21 mouse cellular contexts compared by ENCODE assay signal in genomic region chr9:50594794-50595417, GRCm38 (mm10). TPM values are rescaled to one million over a fixed set of nuclear protein-coding genes. Genes with fewer than 3 reads are reported as not detected.
DNase-seq lines count a peak whose midpoint lies in the region; ATAC-seq and TF ChIP-seq lines count a peak whose summit lies in the region.
"Had no signal": no experiment of that assay in that cellular context is flagged by ENCODE, and none has a peak within 500 bp of the region (broad histone marks: within the 10 kb centered on the region; RNA-seq: fewer than 3 reads in every experiment).

No protein-coding gene starts in this region.

- no peak for TF ChIP-seq EP300 in liver, embryonic 14.5 days (IDR thresholded peaks at IDR 0.05; ENCODE audit: low read depth)

- no peak overlapping the region for H3K27ac ChIP-seq in kidney, embryonic 14.5 days (ENCODE audit: low read depth, low read length)
- H3K27ac ChIP-seq in liver, embryonic 14.5 days: no peak overlapping the region; the same call in 1 of the 2 replicates
- no peak overlapping the region for H3K27ac ChIP-seq in hindbrain, embryonic 16.5 days (ENCODE audit: low read depth, low read length)
- H3K27ac ChIP-seq: embryonic facial prominence, embryonic 10.5 days; heart, embryonic 13.5 days; hindbrain, embryonic 10.5 days; neural tube, embryonic 12.5 days had no signal

- no peak for ATAC-seq in kidney, embryonic 14.5 days (ENCODE audit: low FRiP score, low TSS enrichment)
- ATAC-seq in liver, embryonic 14.5 days (ENCODE audit: insufficient read depth): peak; percentile 68
- ATAC-seq in hindbrain, embryonic 16.5 days: no peak
- ATAC-seq: activated CD4-positive, CD25-positive, alpha-beta regulatory T cell, adult 4 months; inflammation-experienced regulatory T-cells, adult 6 months; midbrain, embryonic 16.5 days had no signal

- H3K4me3 ChIP-seq in kidney, embryonic 14.5 days (ENCODE audit: low read length): no peak overlapping the region
- no peak overlapping the region for H3K4me3 ChIP-seq in liver, embryonic 14.5 days (ENCODE audit: insufficient read depth in 1 of 2, low read depth in 2 of 2, low read length in 2 of 2)
- no peak overlapping the region for H3K4me3 ChIP-seq in hindbrain, embryonic 16.5 days (ENCODE audit: low read length)
- H3K4me3 ChIP-seq: embryonic facial prominence, embryonic 10.5 days; erythroblast, embryonic 14.5 days; heart, embryonic 13.5 days; hindbrain, embryonic 10.5 days; neural tube, embryonic 12.5 days had no signal

- peaks cover 48% of the 10 kb centered on the region for H3K36me3 ChIP-seq in kidney, embryonic 14.5 days (ENCODE audit: control insufficient read depth, insufficient read depth, low read length)
- peaks cover 39% of the 10 kb centered on the region for H3K36me3 ChIP-seq in liver, embryonic 14.5 days (replicated peaks; ENCODE audit: control insufficient read depth, insufficient read depth, low read depth)
- peaks cover 27% of the 10 kb centered on the region for H3K36me3 ChIP-seq in hindbrain, embryonic 16.5 days (ENCODE audit: control insufficient read depth, insufficient read depth, low read length)

- H3K4me1 ChIP-seq in kidney, embryonic 14.5 days (ENCODE audit: control insufficient read depth, insufficient read depth, low read length): no peaks in the 10 kb centered on the region
- peaks cover 0 to 6% of the 10 kb centered on the region in 2 experiments; a peak in 2 of 4 replicates for H3K4me1 ChIP-seq in liver, embryonic 14.5 days (replicated peaks; ENCODE audit: control insufficient read depth in 2 of 2, insufficient read depth in 2 of 2, low read length in 1 of 2)
- H3K4me1 ChIP-seq in hindbrain, embryonic 16.5 days (ENCODE audit: control insufficient read depth, insufficient read depth, low read depth, low read length): no peaks in the 10 kb centered on the region
- H3K4me1 ChIP-seq: embryonic facial prominence, embryonic 10.5 days; heart, embryonic 13.5 days; hindbrain, embryonic 10.5 days; neural tube, embryonic 12.5 days had no signal

- no peak overlapping the region for H3K4me2 ChIP-seq in kidney, embryonic 14.5 days (replicated peaks; ENCODE audit: low read depth, low read length)
- H3K4me2 ChIP-seq in liver, embryonic 14.5 days (ENCODE audit: low read depth): no peak overlapping the region
- H3K4me2 ChIP-seq in hindbrain, embryonic 16.5 days (ENCODE audit: low read length): no peak overlapping the region
- H3K4me2 ChIP-seq: heart, embryonic 13.5 days; lung, embryonic 14.5 days; neural tube, embryonic 12.5 days had no signal

- H3K9me3 ChIP-seq in kidney, embryonic 14.5 days (ENCODE audit: control insufficient read depth, low read length): no peaks in the 10 kb centered on the region
- H3K9me3 ChIP-seq in liver, embryonic 14.5 days (ENCODE audit: control insufficient read depth, low read length): no peaks in the 10 kb centered on the region
- no peaks in the 10 kb centered on the region for H3K9me3 ChIP-seq in hindbrain, embryonic 16.5 days (ENCODE audit: control insufficient read depth, low read length)
- H3K9me3 ChIP-seq: embryonic facial prominence, embryonic 10.5 days; heart, embryonic 13.5 days; hindbrain, embryonic 10.5 days; neural tube, embryonic 12.5 days had no signal

- H3K27me3 ChIP-seq in kidney, embryonic 14.5 days (ENCODE audit: control insufficient read depth, insufficient read depth, low read length): no peaks in the 10 kb centered on the region
- H3K27me3 ChIP-seq in liver, embryonic 14.5 days (ENCODE audit: control insufficient read depth, insufficient read depth, low read length): no peaks in the 10 kb centered on the region
- H3K27me3 ChIP-seq in hindbrain, embryonic 16.5 days (replicated peaks; ENCODE audit: control insufficient read depth, insufficient read depth, low read length): no peaks in the 10 kb centered on the region
- H3K27me3 ChIP-seq: heart, embryonic 13.5 days; neural tube, embryonic 12.5 days had no signal

- WGBS in kidney, embryonic 14.5 days: 79% methylated on average over 12 of the region's 12 CpGs
- WGBS in liver, embryonic 14.5 days (ENCODE audit: insufficient replicate concordance): 63% methylated on average over 12 of the region's 12 CpGs
- 73% methylated on average over 12 of the region's 12 CpGs for WGBS in hindbrain, embryonic 16.5 days

- TF ChIP-seq CTCF in liver, embryonic 14.5 days (IDR thresholded peaks at IDR 0.05; ENCODE audit: low read depth): no peak

- peak; percentile 60 for DNase-seq in kidney, adult 11 months
- peak; percentile 23 for DNase-seq in kidney, postnatal 10 days
- DNase-seq in liver, embryonic 14.5 days (ENCODE audit: low read depth in 3 of 3, low spot score in 3 of 3): no peak
- DNase-seq in yolk sac, embryonic 10.5 days (ENCODE audit: low spot score): peak; percentile 70
- DNase-seq in heart, adult 9 months (ENCODE audit: low spot score in 2 of 2): no peak
- no peak for DNase-seq in natural killer cell, adult 2 months (ENCODE audit: low spot score in 2 of 2)
- DNase-seq: cerebellum, postnatal 14 days; gastrocnemius, postnatal 36 days; layer of hippocampus, postnatal 36 days; lung, embryonic 14.5 days had no signal

- H3K9ac ChIP-seq in kidney, embryonic 14.5 days (ENCODE audit: low read depth, low read length): no peak overlapping the region
- no peak overlapping the region for H3K9ac ChIP-seq in liver, embryonic 14.5 days (replicated peaks)
- H3K9ac ChIP-seq in hindbrain, embryonic 16.5 days (ENCODE audit: low read depth, low read length): no peak overlapping the region
- H3K9ac ChIP-seq: heart, embryonic 13.5 days; lung, embryonic 14.5 days; neural tube, embryonic 12.5 days had no signal

RNA-seq across cellular contexts. Expression of gene Sdhd, which starts 8.7 kb away (rescaled TPM):
- polyA plus RNA-seq in kidney, embryonic 14.5 days (2014; fragmentation: Nextera tagmentation; extraction: Ambion mirVana): 365 and 387 TPM in 2 replicates
- polyA plus RNA-seq in liver, embryonic 14.5 days (2012; rRNA removed): 167 and 179 TPM in 2 replicates
- 322 and 337 TPM in 2 replicates for polyA plus RNA-seq in liver, embryonic 14.5 days (2014; fragmentation: Nextera tagmentation; extraction: Ambion mirVana)
- 283 and 319 TPM in 2 replicates for polyA plus RNA-seq in hindbrain, embryonic 16.5 days (2015; fragmentation: Nextera tagmentation; extraction: Ambion mirVana)

RNA-seq across cellular contexts. Expression of gene Timm8b, which starts 8.8 kb away (rescaled TPM):
- 301 and 415 TPM in 2 replicates for polyA plus RNA-seq in kidney, embryonic 14.5 days (2014; fragmentation: Nextera tagmentation; extraction: Ambion mirVana)
- polyA plus RNA-seq in liver, embryonic 14.5 days (2012; rRNA removed): 111 and 153 TPM in 2 replicates
- polyA plus RNA-seq in liver, embryonic 14.5 days (2014; fragmentation: Nextera tagmentation; extraction: Ambion mirVana): 248 and 263 TPM in 2 replicates
- 311 and 364 TPM in 2 replicates for polyA plus RNA-seq in hindbrain, embryonic 16.5 days (2015; fragmentation: Nextera tagmentation; extraction: Ambion mirVana)

RNA-seq across cellular contexts. Expression of gene Pih1d2, which starts 22.2 kb away (rescaled TPM):
- 6.1 and 8.1 TPM in 2 replicates for polyA plus RNA-seq in kidney, embryonic 14.5 days (2014; fragmentation: Nextera tagmentation; extraction: Ambion mirVana)
- polyA plus RNA-seq in liver, embryonic 14.5 days (2012; rRNA removed): 0.18 and 0.78 TPM in 2 replicates
- polyA plus RNA-seq in liver, embryonic 14.5 days (2014; fragmentation: Nextera tagmentation; extraction: Ambion mirVana): 0.56 and 1.4 TPM in 2 replicates
- polyA plus RNA-seq in hindbrain, embryonic 16.5 days (2015; fragmentation: Nextera tagmentation; extraction: Ambion mirVana): 5.2 and 7.1 TPM in 2 replicates

RNA-seq across cellular contexts. Expression of gene Nkapd1, which starts 22.4 kb away (rescaled TPM):
- polyA plus RNA-seq in kidney, embryonic 14.5 days (2014; fragmentation: Nextera tagmentation; extraction: Ambion mirVana): 28.4 and 28.5 TPM in 2 replicates
- polyA plus RNA-seq in liver, embryonic 14.5 days (2012; rRNA removed): 2.9 and 4.7 TPM in 2 replicates
- 7.0 and 7.3 TPM in 2 replicates for polyA plus RNA-seq in liver, embryonic 14.5 days (2014; fragmentation: Nextera tagmentation; extraction: Ambion mirVana)
- polyA plus RNA-seq in hindbrain, embryonic 16.5 days (2015; fragmentation: Nextera tagmentation; extraction: Ambion mirVana): 15.3 and 16.4 TPM in 2 replicates

RNA-seq across cellular contexts. Expression of gene Tex12, which starts 33.8 kb away (rescaled TPM):
- polyA plus RNA-seq in kidney, embryonic 14.5 days (2014; fragmentation: Nextera tagmentation; extraction: Ambion mirVana): not detected in 2 replicates
- polyA plus RNA-seq in liver, embryonic 14.5 days (2012; rRNA removed): not detected in 2 replicates
- polyA plus RNA-seq in liver, embryonic 14.5 days (2014; fragmentation: Nextera tagmentation; extraction: Ambion mirVana): not detected in 2 replicates
- 0.34 and 0.36 TPM in 2 replicates for polyA plus RNA-seq in hindbrain, embryonic 16.5 days (2015; fragmentation: Nextera tagmentation; extraction: Ambion mirVana)
- polyA plus RNA-seq: activated CD4-positive, CD25-positive, alpha-beta regulatory T cell, adult 4 months; embryonic facial prominence, embryonic 10.5 days; erythroblast, embryonic 14.5 days; heart, embryonic 13.5 days; inflammation-experienced regulatory T-cells, adult 6 months; lung, embryonic 14.5 days; thymus, postnatal 0 days had no signal

Comparison
In these comparisons a context has a peak if more than half of its experiments do, and no peak if none do; other contexts are left out.
1. DNase-seq: peak in kidney, adult 11 months (single experiment), kidney, postnatal 10 days (single experiment) and yolk sac, embryonic 10.5 days (single experiment); none in liver, embryonic 14.5 days (0 of 3), heart, adult 9 months (0 of 2) and natural killer cell, adult 2 months (0 of 2).